Mouse (Mus musculus) adrenal gland, postnatal 25 days (tissue): ENCODE results near the gene Gsg1l. TPM values are rescaled to one million over a fixed set of nuclear protein-coding genes. Genes with fewer than 3 reads are reported as not detected.

Source experiments
- DNase-seq: peaks from one replicate; pipeline ENCODE4 v3.0.0; 2021; ENCODE audit warnings: mixed read lengths
- total RNA-seq: library from RNA; stranded (reverse); gene quantifications from 2 replicates; pipeline ENCODE4 v1.2.3, GENCODE M21; 2021

Gsg1l gene
- total RNA-seq, 1 experiment from 2014 or later = 77.9 TPM

- DNase-seq = no peak
These were observed 218.2 kb downstream of the Gsg1l start for GRCm38 (mm10) chr7:125864026-125864425.

GRCm38 (mm10) chr7:125860421-125860820, 221.8 kb downstream of the Gsg1l start:
- no peak for DNase-seq

- no peak for DNase-seq
These were observed 222.6 kb downstream of the Gsg1l start for GRCm38 (mm10) chr7:125859564-125859963.

GRCm38 (mm10) chr7:125847528-125847866, 234.7 kb downstream of the Gsg1l start:
- DNase-seq = no peak

- no peak for DNase-seq
These were observed 235.2 kb downstream of the Gsg1l start for GRCm38 (mm10) chr7:125846866-125847527.

- no peak for DNase-seq
These were observed 236.6 kb downstream of the Gsg1l start for GRCm38 (mm10) chr7:125845611-125846010.

- DNase-seq = no peak
These were observed 244.0 kb downstream of the Gsg1l start for GRCm38 (mm10) chr7:125838078-125838742.

GRCm38 (mm10) chr7:125833471-125833870, 248.7 kb downstream of the Gsg1l start:
- DNase-seq = no peak

GRCm38 (mm10) chr7:125832767-125833166, 249.4 kb downstream of the Gsg1l start:
- DNase-seq = no peak

- no peak for DNase-seq
These were observed 253.0 kb downstream of the Gsg1l start for GRCm38 (mm10) chr7:125829121-125829666.

- DNase-seq = no peak
These were observed 253.7 kb downstream of the Gsg1l start for GRCm38 (mm10) chr7:125828561-125828960.

Other genes starting within 250 kb of the Gsg1l start
- 102 and 119 TPM in 2 replicates for gene Xpo6, start 118.1 kb upstream of the Gsg1l start, total RNA-seq
- 72.1 and 102 TPM in 2 replicates for gene Sbk1, start 190.2 kb upstream of the Gsg1l start, total RNA-seq